14 mouse cellular contexts compared by ENCODE assay signal in genomic region chr8:103406921-103407320, GRCm38 (mm10).
"Had no signal": no experiment of that assay in that cellular context is flagged by ENCODE, and none has a peak within 500 bp of the region (broad histone marks: within the 10 kb centered on the region; RNA-seq: fewer than 3 reads in every experiment).

No protein-coding gene starts in this region.

- H3K27me3 ChIP-seq: limb, embryonic 12.5 days; limb, embryonic 15.5 days; midbrain, embryonic 13.5 days had no signal

- H3K27ac ChIP-seq: limb, embryonic 12.5 days; limb, embryonic 15.5 days; liver, embryonic 14.5 days; macrophage; midbrain, embryonic 13.5 days had no signal

- H3K4me2 ChIP-seq: limb, embryonic 12.5 days; limb, embryonic 15.5 days; liver, embryonic 11.5 days; lung, embryonic 14.5 days; midbrain, embryonic 13.5 days had no signal

- H3K9ac ChIP-seq: limb, embryonic 12.5 days; limb, embryonic 15.5 days; liver, embryonic 14.5 days; liver, postnatal 0 days; lung, embryonic 14.5 days; midbrain, embryonic 13.5 days had no signal

- H3K4me1 ChIP-seq: midbrain, embryonic 13.5 days had no signal

- H3K4me3 ChIP-seq: limb, embryonic 12.5 days; limb, embryonic 15.5 days; midbrain, embryonic 13.5 days had no signal

- H3K9me3 ChIP-seq: limb, embryonic 12.5 days; limb, embryonic 15.5 days; midbrain, embryonic 13.5 days had no signal

- DNase-seq: kidney, adult 18-20 months; kidney, adult 9 months; left cerebral cortex, postnatal 4 days; liver, postnatal 0 days; thymus, adult 18-20 months; thymus, postnatal 36 days had no signal

- ATAC-seq: liver, postnatal 0 days; lung, postnatal 0 days; midbrain, embryonic 13.5 days had no signal

- H3K36me3 ChIP-seq: limb, embryonic 12.5 days; limb, embryonic 15.5 days; midbrain, embryonic 13.5 days had no signal
